Mouse (Mus musculus) thymus, adult 2 months (tissue): ENCODE results near the gene Casz1. TPM values are rescaled to one million over a fixed set of nuclear protein-coding genes. Genes with fewer than 3 reads are reported as not detected.

Experiments used
- DNase-seq: peaks from one replicate; pipeline ENCODE4 v3.0.0; 2021
- H3K27ac ChIP-seq: fragments of 200-500 bp; 2 replicates; pipeline ENCODE4 v1.5.1; 2012; ENCODE audit warnings: low read length, control low read depth; ENCODE audit not compliant: control insufficient read depth, insufficient read depth
- H3K27me3 ChIP-seq: fragments of 200-500 bp; 2 replicates; pipeline ENCODE4 v1.6.1; 2012; ENCODE audit warnings: mild to moderate bottlenecking, low read length, moderate library complexity, mixed read lengths; ENCODE audit not compliant: control insufficient read depth, insufficient read depth
- H3K36me3 ChIP-seq: fragments of 200-500 bp; 2 replicates; pipeline ENCODE4 v1.6.1; 2012; ENCODE audit warnings: mild to moderate bottlenecking, low read length, moderate library complexity; ENCODE audit not compliant: control insufficient read depth, insufficient read depth
- H3K4me1 ChIP-seq: fragments of 200-500 bp; replicated peaks from 2 replicates; pipeline ENCODE4 v1.6.1; 2012; ENCODE audit warnings: low read length; ENCODE audit not compliant: control insufficient read depth, insufficient read depth
- H3K4me3 ChIP-seq: fragments of 200-500 bp; 2 replicates; pipeline ENCODE4 v1.5.1; 2012; ENCODE audit warnings: mild to moderate bottlenecking, low read length, control low read depth, moderate library complexity; ENCODE audit not compliant: control insufficient read depth, insufficient read depth
- CTCF ChIP-seq: fragments of 200-500 bp; IDR thresholded peaks from 2 replicates; pipeline ENCODE4 v1.5.1; 2012; ENCODE audit warnings: mild to moderate bottlenecking, control low read depth, low read length, moderate library complexity, borderline replicate concordance; ENCODE audit not compliant: control insufficient read depth, poor library complexity, insufficient read depth; ENCODE audit errors: extremely low read depth
- POLR2A ChIP-seq: fragments of 200-500 bp; IDR thresholded peaks from 2 replicates; pipeline ENCODE4 v1.6.1; 2012; ENCODE audit warnings: mild to moderate bottlenecking, low read length, control low read depth, moderate library complexity; ENCODE audit not compliant: control insufficient read depth, poor library complexity, insufficient read depth; ENCODE audit errors: extremely low read depth
- WGBS: fragments of 180-500 bp; shearing (Covaris S2); methylation state at CpG from one replicate; pipeline ENCODE4 v1.1.7; 2018; 5-methylcytosine and 5-hydroxymethylcytosine counted together
- polyA plus RNA-seq: library from polyadenylated mRNA; depleted of rRNA; stranded (reverse); fragments of >200 nt; gene quantifications from 2 replicates; pipeline ENCODE4 v1.2.3, GENCODE M21; 2012

Gene Casz1
- polyA plus RNA-seq, 1 experiment, result 5.8 TPM

- no peak overlapping the region for H3K27ac ChIP-seq
- H3K27me3 ChIP-seq, result no peaks in the 10 kb centered on the region
- 89% methylated on average over 12 of the region's 12 CpGs for WGBS
- no peak for TF ChIP-seq CTCF
- no peak for TF ChIP-seq POLR2A
- H3K4me1 ChIP-seq, result no peaks in the 10 kb centered on the region
- H3K4me3 ChIP-seq, result no peak overlapping the region
- no peak for DNase-seq
- no peaks in the 10 kb centered on the region for H3K36me3 ChIP-seq
Measured at GRCm38 (mm10) chr4:148818161-148818560, 13.9 kb downstream of the Casz1 start.

GRCm38 (mm10) chr4:148820171-148820570, 15.9 kb downstream of the Casz1 start:
- no peak for DNase-seq
- H3K27me3 ChIP-seq, result no peaks in the 10 kb centered on the region
- no peaks in the 10 kb centered on the region for H3K36me3 ChIP-seq
- H3K4me1 ChIP-seq, result no peaks in the 10 kb centered on the region
- no peak overlapping the region for H3K4me3 ChIP-seq
- no peak overlapping the region for H3K27ac ChIP-seq
- TF ChIP-seq POLR2A (no peak), CTCF (no peak)
- WGBS, result 86% methylated on average over 13 of the region's 13 CpGs

GRCm38 (mm10) chr4:148823281-148823680, 19.1 kb downstream of the Casz1 start:
- 89% methylated on average over 8 of the region's 8 CpGs for WGBS
- TF ChIP-seq POLR2A (no peak), CTCF (no peak)
- H3K27ac ChIP-seq, result no peak overlapping the region
- no peak for DNase-seq
- H3K36me3 ChIP-seq, result no peaks in the 10 kb centered on the region
- no peaks in the 10 kb centered on the region for H3K27me3 ChIP-seq
- no peaks in the 10 kb centered on the region for H3K4me1 ChIP-seq
- no peak overlapping the region for H3K4me3 ChIP-seq

GRCm38 (mm10) chr4:148830350-148830749, 26.1 kb downstream of the Casz1 start:
- Histone ChIP-seq H3K27ac (no peak overlapping the region), H3K4me3 (no peak overlapping the region), H3K4me1 (no peaks in the 10 kb centered on the region), H3K27me3 (no peaks in the 10 kb centered on the region), H3K36me3 (no peaks in the 10 kb centered on the region)
- DNase-seq, result no peak
- WGBS, result 62% methylated on average over 7 of the region's 7 CpGs
- TF ChIP-seq CTCF (no peak), POLR2A (no peak)

- WGBS, result 89% methylated on average over 21 of the region's 21 CpGs
- Histone ChIP-seq H3K27ac (no peak overlapping the region), H3K36me3 (no peaks in the 10 kb centered on the region), H3K4me3 (no peak overlapping the region), H3K27me3 (no peaks in the 10 kb centered on the region), H3K4me1 (no peaks in the 10 kb centered on the region)
- TF ChIP-seq CTCF, result no peak
- TF ChIP-seq POLR2A, result no peak
- DNase-seq, result no peak
Measured at GRCm38 (mm10) chr4:148833245-148833990, 29.2 kb downstream of the Casz1 start.

GRCm38 (mm10) chr4:148836391-148836790, 32.2 kb downstream of the Casz1 start:
- Histone ChIP-seq H3K4me3 (no peak overlapping the region), H3K4me1 (no peaks in the 10 kb centered on the region)
- 79% methylated on average over 6 of the region's 6 CpGs for WGBS

More at GRCm38 (mm10) chr4:148836391-148836790, 32.2 kb downstream of the Casz1 start:
- Histone ChIP-seq H3K27ac (no peak overlapping the region), H3K27me3 (no peaks in the 10 kb centered on the region), H3K36me3 (no peaks in the 10 kb centered on the region)
- TF ChIP-seq CTCF, result no peak
- no peak for TF ChIP-seq POLR2A
- DNase-seq, result no peak
